Mouse (Mus musculus): Measurements from ENCODE around the gene Rpl26. TPM values are rescaled to one million over a fixed set of nuclear protein-coding genes. Genes with fewer than 3 reads are reported as not detected.

Rpl26 gene
- polyA plus RNA-seq, 2 experiments, result 850 to 1,827 TPM

GRCm38 (mm10) chr11:68939451-68940304 is 38.3 kb downstream of the Rpl26 start:
- Histone ChIP-seq H3K27me3 (ENCODE audit: control insufficient read depth, insufficient read depth, low read length) (no peaks in the 10 kb centered on the region), H3K9me3 (ENCODE audit: control insufficient read depth, low read length) (no peaks in the 10 kb centered on the region), H3K4me2 (ENCODE audit: low read depth) (peak overlapping the region; percentile 64), H3K9ac (replicated peaks) (peak overlapping the region; percentile 28), H3K36me3 (replicated peaks; ENCODE audit: control insufficient read depth, insufficient read depth, low read depth) (no peaks in the 10 kb centered on the region), H3K4me3 (ENCODE audit: insufficient read depth in 1 of 2, low read depth in 2 of 2, low read length in 2 of 2) (peak overlapping the region; percentile 45 to 63), H3K27ac (no peak overlapping the region), H3K4me1 (replicated peaks; ENCODE audit: control insufficient read depth in 2 of 2, insufficient read depth in 2 of 2, low read length in 1 of 2) (peaks cover 0 to 2% of the 10 kb centered on the region in 2 experiments; a peak in 2 of 4 replicates)
- no peak for TF ChIP-seq CTCF (IDR thresholded peaks at IDR 0.05; ENCODE audit: low read depth)
- no peak for TF ChIP-seq EP300 (IDR thresholded peaks at IDR 0.05; ENCODE audit: low read depth)
- DNase-seq (ENCODE audit: low read depth in 3 of 3, low spot score in 3 of 3), result peak; percentile 71 to 78 (median 78)
- ATAC-seq (ENCODE audit: insufficient read depth), result peak; percentile 97
- WGBS (ENCODE audit: insufficient replicate concordance), result 5% methylated on average over 16 of the region's 16 CpGs

- H3K9ac ChIP-seq (replicated peaks), result peak overlapping the region; percentile 28
- no peaks in the 10 kb centered on the region for H3K36me3 ChIP-seq (replicated peaks; ENCODE audit: control insufficient read depth, insufficient read depth, low read depth)
- no peak for ATAC-seq (ENCODE audit: insufficient read depth)
- no peaks in the 10 kb centered on the region for H3K9me3 ChIP-seq (ENCODE audit: control insufficient read depth, low read length)
- DNase-seq (ENCODE audit: low read depth in 3 of 3, low spot score in 3 of 3), result no peak
- TF ChIP-seq CTCF (IDR thresholded peaks at IDR 0.05; ENCODE audit: low read depth) (no peak), EP300 (IDR thresholded peaks at IDR 0.05; ENCODE audit: low read depth) (no peak)
- H3K4me1 ChIP-seq (replicated peaks; ENCODE audit: control insufficient read depth in 2 of 2, insufficient read depth in 2 of 2, low read length in 1 of 2), result peaks cover 0 to 2% of the 10 kb centered on the region in 2 experiments; a peak in 2 of 4 replicates
- H3K27ac ChIP-seq, result no peak overlapping the region
- H3K4me3 ChIP-seq (ENCODE audit: insufficient read depth in 1 of 2, low read depth in 2 of 2, low read length in 2 of 2), result peak overlapping the region in 1 of 2 experiments; percentile 45; a peak in 2 of 4 replicates
- no peaks in the 10 kb centered on the region for H3K27me3 ChIP-seq (ENCODE audit: control insufficient read depth, insufficient read depth, low read length)
- 54% methylated on average over 4 of the region's 4 CpGs for whole genome bisulfite sequencing (ENCODE audit: insufficient replicate concordance)
- H3K4me2 ChIP-seq (ENCODE audit: low read depth), result peak overlapping the region; percentile 64
Measured at GRCm38 (mm10) chr11:68940516-68940915, 39.1 kb downstream of the Rpl26 start.

GRCm38 (mm10) chr11:68942731-68943130 is 41.3 kb downstream of the Rpl26 start:
- ATAC-seq (ENCODE audit: insufficient read depth) (no peak), DNase-seq (ENCODE audit: low read depth in 3 of 3, low spot score in 3 of 3) (no peak)
- Histone ChIP-seq H3K27ac (no peak overlapping the region), H3K36me3 (replicated peaks; ENCODE audit: control insufficient read depth, insufficient read depth, low read depth) (no peaks in the 10 kb centered on the region), H3K9me3 (ENCODE audit: control insufficient read depth, low read length) (no peaks in the 10 kb centered on the region), H3K4me3 (ENCODE audit: insufficient read depth in 1 of 2, low read depth in 2 of 2, low read length in 2 of 2) (no peak overlapping the region), H3K4me2 (ENCODE audit: low read depth) (no peak overlapping the region), H3K27me3 (ENCODE audit: control insufficient read depth, insufficient read depth, low read length) (no peaks in the 10 kb centered on the region), H3K4me1 (replicated peaks; ENCODE audit: control insufficient read depth in 2 of 2, insufficient read depth in 2 of 2, low read length in 1 of 2) (peaks cover 0 to 2% of the 10 kb centered on the region in 2 experiments; a peak in 2 of 4 replicates), H3K9ac (replicated peaks) (no peak overlapping the region)
- TF ChIP-seq CTCF (IDR thresholded peaks at IDR 0.05; ENCODE audit: low read depth) (no peak), EP300 (IDR thresholded peaks at IDR 0.05; ENCODE audit: low read depth) (no peak)
- 61% methylated on average over 8 of the region's 8 CpGs for WGBS (ENCODE audit: insufficient replicate concordance)

GRCm38 (mm10) chr11:68945245-68945644 is 43.9 kb downstream of the Rpl26 start:
- no peak for ATAC-seq (ENCODE audit: insufficient read depth)
- 39% methylated on average over 2 of the region's 2 CpGs for WGBS (ENCODE audit: insufficient replicate concordance)
- DNase-seq (ENCODE audit: low read depth in 3 of 3, low spot score in 3 of 3), result no peak

GRCm38 (mm10) chr11:68946001-68946400 is 44.6 kb downstream of the Rpl26 start:
- H3K9ac ChIP-seq (replicated peaks), result no peak overlapping the region
- DNase-seq (ENCODE audit: low read depth in 3 of 3, low spot score in 3 of 3) (no peak), ATAC-seq (ENCODE audit: insufficient read depth) (no peak)
- no peak overlapping the region for H3K4me3 ChIP-seq (ENCODE audit: insufficient read depth in 1 of 2, low read depth in 2 of 2, low read length in 2 of 2)
- H3K27me3 ChIP-seq (ENCODE audit: control insufficient read depth, insufficient read depth, low read length), result no peaks in the 10 kb centered on the region
- no peak overlapping the region for H3K4me2 ChIP-seq (ENCODE audit: low read depth)
- H3K27ac ChIP-seq, result no peak overlapping the region
- TF ChIP-seq EP300 (IDR thresholded peaks at IDR 0.05; ENCODE audit: low read depth) (no peak), CTCF (IDR thresholded peaks at IDR 0.05; ENCODE audit: low read depth) (no peak)
- no peaks in the 10 kb centered on the region for H3K4me1 ChIP-seq (replicated peaks; ENCODE audit: control insufficient read depth in 2 of 2, insufficient read depth in 2 of 2, low read length in 1 of 2)
- no peaks in the 10 kb centered on the region for H3K9me3 ChIP-seq (ENCODE audit: control insufficient read depth, low read length)
- WGBS (ENCODE audit: insufficient replicate concordance), result 68% methylated on average over 4 of the region's 4 CpGs
- no peaks in the 10 kb centered on the region for H3K36me3 ChIP-seq (replicated peaks; ENCODE audit: control insufficient read depth, insufficient read depth, low read depth)

More at GRCm38 (mm10) chr11:68945245-68945644, 43.9 kb downstream of the Rpl26 start:
- no peak overlapping the region for H3K4me2 ChIP-seq (ENCODE audit: low read depth)
- no peak for TF ChIP-seq EP300 (IDR thresholded peaks at IDR 0.05; ENCODE audit: low read depth)
- no peak for TF ChIP-seq CTCF (IDR thresholded peaks at IDR 0.05; ENCODE audit: low read depth)
- no peaks in the 10 kb centered on the region for H3K9me3 ChIP-seq (ENCODE audit: control insufficient read depth, low read length)
- no peaks in the 10 kb centered on the region for H3K27me3 ChIP-seq (ENCODE audit: control insufficient read depth, insufficient read depth, low read length)
- no peak overlapping the region for H3K27ac ChIP-seq
- H3K9ac ChIP-seq (replicated peaks), result no peak overlapping the region
- no peak overlapping the region for H3K4me3 ChIP-seq (ENCODE audit: insufficient read depth in 1 of 2, low read depth in 2 of 2, low read length in 2 of 2)
- H3K36me3 ChIP-seq (replicated peaks; ENCODE audit: control insufficient read depth, insufficient read depth, low read depth), result no peaks in the 10 kb centered on the region
- H3K4me1 ChIP-seq (replicated peaks; ENCODE audit: control insufficient read depth in 2 of 2, insufficient read depth in 2 of 2, low read length in 1 of 2), result peaks cover 0 to 2% of the 10 kb centered on the region in 2 experiments; a peak in 2 of 4 replicates

All from liver, embryonic 14.5 days (tissue).